Comparison of ENCODE assay signal across 8 mouse cellular contexts in genomic region chr1:191907431-191907810, GRCm38 (mm10). TPM values are rescaled to one million over a fixed set of nuclear protein-coding genes. Genes with fewer than 3 reads are reported as not detected.
DNase-seq lines count a peak whose midpoint lies in the region; ATAC-seq and TF ChIP-seq lines count a peak whose summit lies in the region.

No protein-coding gene starts in this region.

- peak; percentile 12; the same call in 1 of the 2 replicates for ATAC-seq in embryonic facial prominence, embryonic 15.5 days (ENCODE audit: insufficient number of reproducible peaks, low FRiP score, low TSS enrichment, low read depth)
- ATAC-seq in limb, embryonic 14.5 days (ENCODE audit: low FRiP score, low read depth) = peak; percentile 30
- ATAC-seq in midbrain, embryonic 15.5 days (replicated peaks) = peak; percentile 38

- WGBS in embryonic facial prominence, embryonic 15.5 days = under 1% methylated on average over 40 of the region's 43 CpGs
- WGBS in limb, embryonic 14.5 days = under 1% methylated on average over 29 of the region's 43 CpGs
- under 1% methylated on average over 43 of the region's 43 CpGs for WGBS in midbrain, embryonic 15.5 days
- 1% methylated on average over 43 of the region's 43 CpGs for WGBS in spleen, adult 2 months

- TF ChIP-seq CTCF in bone marrow macrophage, adult 2 months (IDR thresholded peaks at IDR 0.05; ENCODE audit: low read depth, low read length) = peak; percentile 83
- peak; percentile 96 for TF ChIP-seq CTCF in spleen, adult 2 months (IDR thresholded peaks at IDR 0.05; ENCODE audit: extremely low read depth, insufficient read depth, insufficient read length, insufficient replicate concordance)

- H3K9ac ChIP-seq in embryonic facial prominence, embryonic 15.5 days = peak overlapping the region; percentile 73
- peak overlapping the region; percentile 80 for H3K9ac ChIP-seq in limb, embryonic 14.5 days (ENCODE audit: low read depth, low read length, severe bottlenecking)
- peak overlapping the region; percentile 75 for H3K9ac ChIP-seq in midbrain, embryonic 15.5 days

- H3K4me1 ChIP-seq in bone marrow macrophage, adult 2 months (ENCODE audit: control insufficient read depth, insufficient read depth, low read length) = peaks cover 27% of the 10 kb centered on the region
- H3K4me1 ChIP-seq in embryonic facial prominence, embryonic 15.5 days = peaks cover 45% of the 10 kb centered on the region
- H3K4me1 ChIP-seq in limb, embryonic 14.5 days (ENCODE audit: control insufficient read depth, insufficient read depth, low read length) = peaks cover 20% of the 10 kb centered on the region
- peaks cover 48% of the 10 kb centered on the region for H3K4me1 ChIP-seq in midbrain, embryonic 15.5 days
- H3K4me1 ChIP-seq in spleen, adult 2 months (ENCODE audit: control insufficient read depth, insufficient read depth, insufficient read length) = peaks cover 10% of the 10 kb centered on the region

- H3K9me3 ChIP-seq in embryonic facial prominence, embryonic 15.5 days (replicated peaks) = no peaks in the 10 kb centered on the region
- H3K9me3 ChIP-seq in limb, embryonic 14.5 days (ENCODE audit: control insufficient read depth, low read length) = no peaks in the 10 kb centered on the region
- no peaks in the 10 kb centered on the region for H3K9me3 ChIP-seq in midbrain, embryonic 15.5 days

- H3K36me3 ChIP-seq in embryonic facial prominence, embryonic 15.5 days = peaks cover 9% of the 10 kb centered on the region
- H3K36me3 ChIP-seq in limb, embryonic 14.5 days (ENCODE audit: control insufficient read depth, insufficient read depth, low read length) = peaks cover 17% of the 10 kb centered on the region
- no peaks in the 10 kb centered on the region for H3K36me3 ChIP-seq in midbrain, embryonic 15.5 days (replicated peaks)
- peaks cover 12% of the 10 kb centered on the region; the same call in 1 of the 2 replicates for H3K36me3 ChIP-seq in spleen, adult 2 months (ENCODE audit: control insufficient read depth, insufficient read depth, low read length)

- no peaks in the 10 kb centered on the region for H3K27me3 ChIP-seq in embryonic facial prominence, embryonic 15.5 days
- no peaks in the 10 kb centered on the region for H3K27me3 ChIP-seq in limb, embryonic 14.5 days (ENCODE audit: control insufficient read depth, insufficient read depth, low read length)
- 0 out of 2 replicates have a peak, but pooled peaks cover 3% of the 10 kb centered on the region for H3K27me3 ChIP-seq in midbrain, embryonic 15.5 days (replicated peaks)
- no peaks in the 10 kb centered on the region for H3K27me3 ChIP-seq in spleen, adult 2 months (ENCODE audit: control insufficient read depth, insufficient read depth, low read length)

- H3K4me3 ChIP-seq in bone marrow macrophage, adult 2 months (ENCODE audit: insufficient read depth, low read length) = peak overlapping the region; percentile 97
- H3K4me3 ChIP-seq in embryonic facial prominence, embryonic 15.5 days (replicated peaks) = peak overlapping the region; percentile 98
- H3K4me3 ChIP-seq in limb, embryonic 14.5 days (replicated peaks; ENCODE audit: low read length) = peak overlapping the region; percentile 88
- H3K4me3 ChIP-seq in midbrain, embryonic 15.5 days = peak overlapping the region; percentile 87
- H3K4me3 ChIP-seq in spleen, adult 2 months (ENCODE audit: extremely low read depth, insufficient read depth, insufficient read length) = peak overlapping the region; percentile 65

- DNase-seq in B cell, adult 2 months = peak; percentile 94
- DNase-seq in heart, adult 9 months (ENCODE audit: low spot score in 2 of 2) = peak; percentile 62 to 76
- peak; percentile 89 for DNase-seq in kidney, adult 9 months
- no peak for DNase-seq in limb, embryonic 14.5 days (ENCODE audit: low spot score)
- DNase-seq in spleen, adult 2 months (ENCODE audit: low read depth in 1 of 2, low spot score in 2 of 2) = peak; percentile 41 to 77

- H3K4me2 ChIP-seq in embryonic facial prominence, embryonic 15.5 days (replicated peaks) = peak overlapping the region; percentile 97
- peak overlapping the region; percentile 93 for H3K4me2 ChIP-seq in limb, embryonic 14.5 days (replicated peaks; ENCODE audit: low read depth, low read length, severe bottlenecking)
- peak overlapping the region; percentile 63 for H3K4me2 ChIP-seq in midbrain, embryonic 15.5 days

- no peak for TF ChIP-seq POLR2A in bone marrow macrophage, adult 2 months (IDR thresholded peaks at IDR 0.05; ENCODE audit: borderline replicate concordance, low read depth, low read length)
- TF ChIP-seq POLR2A in limb, embryonic 14.5 days (IDR thresholded peaks at IDR 0.05; ENCODE audit: borderline replicate concordance, extremely low read depth, insufficient read depth, insufficient read length) = no peak
- TF ChIP-seq POLR2A in spleen, adult 2 months (IDR thresholded peaks at IDR 0.05; ENCODE audit: low read depth, low read length) = no peak

- H3K27ac ChIP-seq in bone marrow macrophage, adult 2 months (ENCODE audit: insufficient read depth, low read depth, low read length) = no peak overlapping the region
- peak overlapping the region; percentile 93 for H3K27ac ChIP-seq in embryonic facial prominence, embryonic 15.5 days (replicated peaks)
- no peak overlapping the region for H3K27ac ChIP-seq in limb, embryonic 14.5 days (replicated peaks; ENCODE audit: low read depth, low read length)
- peak overlapping the region; percentile 92 for H3K27ac ChIP-seq in midbrain, embryonic 15.5 days
- peak overlapping the region; percentile 92; the same call in 1 of the 2 replicates for H3K27ac ChIP-seq in spleen, adult 2 months (ENCODE audit: insufficient read depth, low read length)

RNA-seq across cellular contexts. Expression of gene Slc30a1, which starts 0.9 kb away (rescaled TPM):
- polyA plus RNA-seq in bone marrow macrophage, adult 2 months (2012; ENCODE audit: insufficient read depth, insufficient read length, missing spikeins) = 10.1 and 12.3 TPM in 2 replicates
- 4.0 and 4.6 TPM in 2 replicates for polyA plus RNA-seq in embryonic facial prominence, embryonic 15.5 days (2015; fragmentation: Nextera tagmentation; extraction: Ambion mirVana)
- 6.7 and 7.3 TPM in 2 replicates for polyA plus RNA-seq in limb, embryonic 14.5 days (2012; rRNA removed)
- 3.2 and 3.6 TPM in 2 replicates for polyA plus RNA-seq in limb, embryonic 14.5 days (2014; fragmentation: Nextera tagmentation; extraction: Ambion mirVana)
- polyA plus RNA-seq in midbrain, embryonic 15.5 days (2015; fragmentation: Nextera tagmentation; extraction: Ambion mirVana) = 3.7 and 4.3 TPM in 2 replicates
- 8.9 and 11.3 TPM in 2 replicates for polyA plus RNA-seq in spleen, adult 2 months (2012; rRNA removed)

Comparison
In these comparisons a context has a peak if more than half of its experiments do, and no peak if none do; other contexts are left out.
1. H3K27ac ChIP-seq: peak in embryonic facial prominence, embryonic 15.5 days (single experiment), midbrain, embryonic 15.5 days (single experiment) and spleen, adult 2 months (single experiment); none in bone marrow macrophage, adult 2 months (single experiment) and limb, embryonic 14.5 days (single experiment).
2. Peak in every context shown above with its lines, with median percentiles within 50 percentile points of each other: H3K4me3 ChIP-seq, ATAC-seq, H3K4me2 ChIP-seq and H3K9ac ChIP-seq.